Mouse (Mus musculus) T-helper 17 cell (primary cell): ENCODE measurements around the gene Omp.

ENCODE experiments used
- in situ Hi-C, 2 experiments: fragments of 300-600 bp; cut with MboI, MseI; formaldehyde crosslinking; loops; 1 replicate in 1 of 2; 2 replicates in 1 of 2; pipeline ENCODE4 v1.15.1; 2025; ENCODE audit warnings: high pct_unique_total_duplicates in 2 of 2

Gene Omp

DNA sequence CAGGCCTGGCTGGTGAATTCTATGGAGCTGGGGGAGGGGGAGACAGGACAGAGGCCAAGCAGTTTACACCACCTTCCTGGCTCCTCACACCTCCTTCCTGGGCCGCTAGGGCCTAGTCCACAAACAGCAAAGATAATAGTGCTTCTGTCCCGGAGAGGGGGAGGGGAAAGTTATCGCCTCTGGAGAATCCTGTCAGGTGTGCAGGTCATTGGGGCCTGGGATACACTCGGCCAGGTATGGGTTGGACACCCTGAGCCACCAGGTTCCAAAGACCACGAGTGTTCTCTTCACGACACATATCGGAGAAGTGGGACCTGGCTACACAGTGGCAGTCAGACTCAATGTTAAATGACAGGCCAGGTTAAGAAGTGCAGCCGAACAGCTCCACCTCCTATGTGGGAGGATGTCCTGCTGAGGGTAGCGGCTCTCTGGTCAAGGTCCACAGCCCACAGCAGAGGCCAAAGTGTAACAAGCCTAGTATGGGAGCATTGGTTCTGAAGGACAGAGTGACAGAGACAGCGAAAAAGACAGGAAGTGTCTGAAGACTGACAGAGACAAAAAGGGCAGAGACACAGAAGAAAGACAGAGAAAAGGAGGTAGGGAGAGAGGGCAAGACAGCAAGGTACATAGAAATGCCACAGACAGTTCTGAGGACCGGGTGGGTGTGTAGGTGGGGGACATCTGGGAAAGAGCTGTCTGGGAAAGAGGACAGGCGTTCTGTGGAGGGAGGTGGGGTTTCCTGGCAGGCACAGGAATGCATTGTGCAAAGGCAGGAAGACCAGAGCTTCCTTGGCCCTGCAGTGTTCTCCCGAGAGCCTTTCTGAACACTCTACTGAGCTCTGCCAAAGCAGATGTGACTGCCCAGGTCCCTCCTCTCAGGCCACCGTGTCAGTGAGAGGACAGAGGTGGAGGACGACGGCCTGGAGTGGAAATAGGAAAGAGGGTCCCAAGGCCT lies 40.5 kb downstream of the Omp start:
- in situ Hi-C loops = loop anchor here in 1 of 2 experiments (10.0 kb wide), 1 partner anchor 590 kb away; no protein-coding TSS in a partner anchor

DNA sequence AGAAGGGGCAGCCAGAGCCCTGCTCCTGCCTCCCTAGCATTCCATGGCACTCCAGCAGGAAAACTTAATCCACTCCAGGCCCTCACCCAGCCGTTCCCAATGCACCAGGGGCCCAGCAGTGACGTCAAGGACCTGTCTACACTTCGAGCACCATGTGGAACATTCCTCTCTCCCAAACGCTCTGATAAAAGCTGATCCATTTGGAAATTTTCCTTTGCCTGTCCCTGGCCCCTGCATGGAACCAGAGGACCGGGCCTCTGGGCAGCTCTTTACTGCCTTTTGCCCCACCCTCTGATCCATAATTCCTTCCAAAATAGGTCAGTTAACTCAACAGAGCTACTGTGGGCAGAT lies 41.4 kb downstream of the Omp start:
- in situ Hi-C loops = loop anchor here in 1 of 2 experiments (10.0 kb wide), 1 partner anchor 591 kb away; no protein-coding TSS in a partner anchor

DNA sequence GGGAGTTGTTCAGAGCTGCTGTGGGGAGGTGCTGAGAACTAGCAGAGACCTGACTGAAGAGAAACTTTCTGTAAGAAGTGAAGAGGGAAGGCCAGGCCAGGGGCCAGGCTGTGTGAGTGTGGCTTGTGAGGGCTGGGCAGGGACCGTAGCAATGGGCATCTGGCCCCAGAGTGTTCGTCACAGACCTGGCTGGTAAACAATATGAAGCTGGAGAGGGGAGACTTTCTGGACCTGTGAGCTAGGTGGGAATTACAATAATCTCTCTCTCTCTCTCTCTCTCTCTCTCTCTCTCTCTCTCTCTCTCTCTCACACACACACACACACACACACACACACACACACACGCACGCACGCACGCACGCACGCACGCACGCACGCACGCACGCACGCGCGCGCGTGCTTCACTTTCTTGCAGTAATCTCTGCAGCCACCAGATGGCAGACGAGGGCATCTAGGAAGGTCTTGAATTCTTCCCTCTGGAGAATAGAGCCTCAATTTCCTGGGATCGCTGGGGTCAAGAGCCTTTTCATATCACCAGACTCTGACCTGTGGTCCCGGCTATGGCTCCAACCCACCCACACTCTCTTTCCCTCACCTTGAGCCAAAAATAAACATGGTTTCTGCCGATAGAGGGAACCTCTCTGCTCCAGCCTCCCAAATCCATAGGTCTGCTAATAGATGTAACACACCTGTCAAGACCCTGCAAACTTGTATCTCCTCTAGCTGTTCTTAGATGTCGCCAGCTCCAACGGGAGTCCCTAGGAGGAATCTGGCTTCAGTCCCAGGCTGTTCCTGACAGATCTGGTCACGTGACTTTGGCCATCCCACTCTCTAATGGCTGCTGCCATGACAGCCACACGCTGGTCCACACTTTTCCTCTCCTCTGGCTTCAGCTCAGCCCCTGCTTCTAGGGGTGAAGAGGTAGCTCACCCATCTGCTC lies 42.0 kb downstream of the Omp start:
- in situ Hi-C loops = loop anchor here in 1 of 2 experiments (10.0 kb wide), 1 partner anchor 592 kb away; no protein-coding TSS in a partner anchor

DNA sequence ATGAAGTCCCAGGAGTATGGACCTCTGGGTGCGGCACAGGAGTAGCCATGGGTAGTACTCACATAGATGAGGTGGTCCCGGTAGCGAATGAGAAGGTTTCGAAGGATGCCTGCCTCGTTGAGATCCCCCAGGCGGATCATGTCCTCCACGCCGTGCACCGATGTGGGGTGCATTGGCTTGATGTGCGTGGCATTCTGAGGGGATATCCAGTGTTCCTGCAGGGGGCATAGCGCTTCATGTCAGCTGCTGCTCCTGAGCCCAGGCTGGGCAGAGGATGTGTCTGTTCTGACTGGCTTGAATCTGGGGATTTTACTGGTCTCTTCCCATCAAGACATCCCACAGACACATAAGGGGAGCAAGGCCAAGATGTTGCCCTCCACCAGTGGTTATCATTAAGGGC lies 42.8 kb downstream of the Omp start:
- in situ Hi-C loops = loop anchor here in 1 of 2 experiments (10.0 kb wide), 1 partner anchor 592 kb away; no protein-coding TSS in a partner anchor

DNA sequence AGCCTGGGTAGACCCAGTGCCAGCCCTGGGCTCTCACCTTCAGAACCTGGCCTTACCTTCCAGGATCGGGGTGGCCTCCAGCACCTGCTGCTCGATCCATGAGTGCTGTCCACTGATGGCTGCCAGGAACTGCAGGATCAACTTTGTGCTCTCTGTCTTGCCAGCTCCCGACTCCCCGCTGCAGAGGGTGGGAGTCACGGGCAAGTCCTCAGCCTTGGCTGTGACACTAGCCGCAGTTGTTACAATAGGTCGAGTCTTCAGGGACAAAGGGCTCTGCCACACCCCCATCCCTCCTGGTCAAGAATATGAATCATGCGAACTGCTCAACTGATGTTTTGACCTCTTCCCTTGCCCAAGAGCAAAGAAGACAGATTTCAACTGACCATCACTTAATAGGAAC lies 47.7 kb downstream of the Omp start:
- in situ Hi-C loops = no loop called here

DNA sequence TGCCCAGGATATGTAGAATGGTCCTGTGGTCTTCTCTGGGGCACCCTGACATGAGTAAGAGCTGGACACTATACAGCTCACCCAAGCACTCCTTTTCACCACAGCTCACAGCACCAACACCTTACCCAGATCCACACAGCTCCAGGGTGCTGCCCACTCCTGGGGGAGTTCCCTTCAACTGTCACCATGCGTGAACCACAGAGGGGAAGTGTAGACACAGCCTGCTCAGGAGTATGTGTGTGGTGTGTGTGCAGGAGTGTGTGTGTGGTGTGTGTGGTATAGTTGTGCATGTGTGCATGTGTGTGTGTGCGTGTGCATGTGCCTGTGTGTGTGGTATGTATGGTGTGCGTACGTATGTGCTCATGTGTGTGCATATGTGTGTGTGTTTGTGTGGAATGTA lies 49.5 kb downstream of the Omp start:
- in situ Hi-C loops = no loop called here
